Mouse (Mus musculus) frontal cortex, postnatal 10 days (tissue): ENCODE measurements around the gene Smg6.

Experiments
- DNase-seq, 2 experiments: peaks; one replicate each; pipeline ENCODE4 v3.0.0; 2022; ENCODE audit warnings: low spot score in 2 of 2, mixed read lengths in 1 of 2

The Smg6 gene

GRCm38 (mm10) chr11:74929111-74929510 is 3.5 kb downstream of the Smg6 start:
- DNase-seq = no peak

DNA sequence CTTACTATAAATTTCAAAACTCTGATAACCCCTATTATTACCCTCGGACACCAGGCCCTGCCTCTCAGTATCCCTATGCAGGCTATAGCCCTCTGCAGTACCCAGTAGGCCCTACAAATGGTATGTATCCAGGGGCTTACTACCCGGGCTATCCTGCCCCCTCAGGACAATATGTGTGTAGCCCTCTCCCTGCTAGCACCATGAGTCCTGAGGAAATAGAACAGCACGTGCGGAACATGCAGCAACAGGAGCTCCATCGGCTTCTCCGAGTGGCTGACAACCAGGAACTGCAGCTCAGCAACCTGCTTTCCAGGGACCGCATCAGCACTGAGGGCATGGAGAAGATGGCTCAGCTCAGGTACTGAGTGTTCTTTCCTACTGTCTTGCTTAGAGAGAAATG is 4.8 kb downstream of the Smg6 start:
- no peak for DNase-seq

DNA sequence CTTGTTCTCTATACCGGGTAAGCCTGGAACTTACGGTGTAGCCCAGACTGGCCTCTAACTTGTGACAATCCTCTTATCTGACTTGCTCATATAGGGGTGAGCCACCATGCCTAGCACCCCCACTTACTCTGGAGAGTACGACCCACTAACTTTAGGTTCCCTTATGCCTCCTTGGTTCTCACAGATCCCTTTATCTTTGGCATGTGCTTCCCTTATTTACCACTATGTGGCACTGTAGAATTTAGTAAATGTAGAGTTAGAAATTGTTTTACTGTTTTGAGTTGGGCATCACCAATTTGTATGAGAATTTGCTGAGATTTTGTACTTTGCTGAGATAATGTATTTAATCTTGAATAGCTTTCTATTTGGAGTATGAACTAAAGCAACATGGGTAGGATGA is 20.7 kb downstream of the Smg6 start:
- DNase-seq = no peak

GRCm38 (mm10) chr11:74954901-74955300 is 29.3 kb downstream of the Smg6 start:
- no peak for DNase-seq

DNA sequence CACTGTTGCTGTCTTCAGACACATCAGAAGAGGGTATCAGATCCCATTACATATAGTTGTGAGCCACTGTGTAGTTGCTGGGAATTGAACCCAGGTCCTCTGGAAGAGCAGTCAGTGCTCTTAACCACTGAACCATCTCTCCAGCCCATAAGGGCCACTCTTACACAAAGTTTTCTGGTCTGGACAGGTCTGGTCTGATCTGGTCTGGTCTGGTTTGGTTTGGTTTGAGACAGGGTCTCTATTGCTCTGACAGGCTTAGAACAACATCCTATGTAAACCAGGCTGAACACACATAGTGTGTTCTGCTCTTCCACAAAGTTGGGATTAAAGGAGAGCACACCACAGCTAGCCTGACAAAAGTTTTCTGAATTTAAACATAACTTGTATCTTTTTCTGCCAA is 30.4 kb downstream of the Smg6 start:
- DNase-seq = no peak

DNA sequence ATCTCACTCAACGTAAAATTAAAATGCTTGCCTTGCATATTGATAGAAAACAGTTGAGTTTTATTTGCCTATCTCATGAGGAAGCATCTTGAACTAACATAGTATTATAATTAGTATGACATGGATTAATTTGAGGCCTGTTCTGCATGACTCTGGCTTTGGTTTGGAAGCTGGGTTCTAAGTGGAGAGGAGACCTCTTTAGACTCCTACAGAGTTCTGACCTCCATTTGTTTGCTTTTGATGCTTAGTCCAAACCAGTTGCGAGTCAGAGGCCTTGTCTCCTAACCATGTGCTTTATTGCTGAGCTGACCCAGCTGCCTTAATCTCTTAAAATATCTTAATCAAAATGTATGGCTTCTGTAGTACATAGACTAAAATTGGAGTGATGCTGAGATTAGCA is 32.0 kb downstream of the Smg6 start:
- DNase-seq = no peak

DNA sequence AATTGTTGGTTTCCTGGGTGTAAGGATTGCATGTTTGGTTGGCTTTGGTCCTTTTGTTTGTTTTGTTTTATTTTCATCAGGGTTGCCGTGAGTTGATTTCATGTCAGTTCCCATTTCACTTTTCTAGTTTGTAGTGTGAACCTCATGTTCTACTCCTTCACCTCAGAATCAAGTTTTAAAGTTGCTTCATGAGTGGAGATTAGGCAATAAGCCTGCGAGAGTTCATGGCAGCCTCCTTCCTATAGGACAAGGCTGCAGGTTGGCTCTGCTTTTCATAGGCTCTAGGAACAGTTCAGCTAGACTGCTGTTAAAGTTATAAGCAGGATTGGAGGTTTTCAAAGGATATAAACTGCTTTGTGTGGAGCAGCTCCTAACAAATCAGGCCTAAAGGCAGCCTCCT is 33.9 kb downstream of the Smg6 start:
- no peak for DNase-seq

- no peak for DNase-seq
Measured at GRCm38 (mm10) chr11:74960031-74960551, 34.5 kb downstream of the Smg6 start.

GRCm38 (mm10) chr11:74961953-74962352 is 36.3 kb downstream of the Smg6 start:
- DNase-seq = no peak

- DNase-seq = no peak
Measured at GRCm38 (mm10) chr11:74962846-74963407, 37.3 kb downstream of the Smg6 start.

DNA sequence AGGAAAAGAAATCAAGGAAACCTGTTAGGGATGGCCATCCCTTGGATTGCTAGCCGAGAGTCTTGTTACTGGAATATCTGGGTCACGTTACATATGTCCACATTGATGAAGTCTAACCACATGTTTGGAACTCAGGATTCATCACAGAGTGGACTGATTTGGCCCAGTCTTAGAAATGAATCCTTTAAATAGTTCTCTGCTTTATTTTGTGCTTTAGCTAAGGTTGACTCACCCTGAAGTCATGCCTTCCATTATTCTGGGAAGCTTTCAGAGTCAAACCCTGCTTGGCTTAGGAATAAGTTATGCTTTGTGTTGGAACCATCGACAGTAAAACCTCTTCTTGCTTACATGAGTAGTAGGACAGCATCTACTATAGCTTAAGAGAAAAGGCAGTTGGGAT is 39.9 kb downstream of the Smg6 start:
- DNase-seq = no peak

DNA sequence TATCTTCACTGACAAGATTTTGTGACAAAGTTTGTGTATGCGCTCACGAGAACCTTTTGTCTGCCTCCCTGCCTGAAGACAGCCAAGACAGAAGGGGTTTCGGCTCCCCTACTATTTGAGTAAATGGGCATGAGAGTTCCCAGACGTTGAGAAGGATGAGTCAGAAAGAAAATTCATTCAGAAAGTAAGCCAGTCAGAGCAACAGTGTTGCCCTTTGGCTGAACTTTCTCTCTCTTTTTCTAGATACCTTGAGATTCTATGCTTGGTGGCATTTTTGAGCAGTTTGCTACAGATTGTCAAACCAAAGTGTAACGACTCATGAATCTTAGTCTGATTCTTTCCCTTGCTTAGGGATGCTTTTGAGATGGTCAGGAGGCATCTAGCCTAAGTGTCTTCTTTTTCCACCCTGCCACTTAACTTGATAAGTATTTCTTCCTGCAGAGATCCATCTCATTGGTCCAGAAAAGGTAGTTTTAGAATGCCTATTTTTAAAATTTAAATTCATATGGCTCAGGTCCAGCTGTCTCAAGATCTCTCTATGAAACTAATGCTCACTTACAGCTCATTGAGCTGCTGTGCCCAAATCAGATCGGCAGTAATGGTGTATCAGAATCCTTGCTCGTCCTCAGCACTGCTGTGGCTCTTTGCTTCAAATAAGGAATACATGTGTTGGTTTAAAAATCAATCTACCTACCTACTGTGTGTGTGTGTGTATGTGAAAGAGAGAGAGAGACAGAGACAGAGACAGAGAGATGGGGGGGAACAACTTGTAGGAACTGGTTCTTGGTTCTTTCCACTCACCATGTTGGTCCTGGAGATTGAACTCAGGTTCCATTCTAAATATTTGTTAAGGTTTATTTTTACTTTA is 47.9 kb downstream of the Smg6 start:
- DNase-seq = no peak

DNA sequence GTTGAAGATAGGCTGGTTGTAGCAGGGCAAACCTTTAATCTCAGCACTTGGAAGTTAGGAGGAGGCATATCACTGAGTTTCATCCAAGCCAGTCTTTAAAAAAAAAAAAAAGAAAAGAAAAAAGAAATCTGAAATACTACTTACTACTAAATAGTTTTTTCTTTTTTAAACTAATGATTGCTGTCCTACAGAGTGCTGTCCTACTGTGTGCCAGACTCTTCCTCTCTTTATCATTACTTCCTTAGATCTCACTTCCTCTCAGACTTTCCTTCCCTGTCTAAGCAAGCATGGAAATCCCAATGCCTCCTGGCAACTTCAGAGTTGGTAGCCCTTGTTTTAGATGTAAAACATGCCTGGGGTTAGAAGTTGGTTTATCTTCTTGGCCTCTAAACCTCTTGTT is 49.0 kb downstream of the Smg6 start:
- DNase-seq = no peak

DNA sequence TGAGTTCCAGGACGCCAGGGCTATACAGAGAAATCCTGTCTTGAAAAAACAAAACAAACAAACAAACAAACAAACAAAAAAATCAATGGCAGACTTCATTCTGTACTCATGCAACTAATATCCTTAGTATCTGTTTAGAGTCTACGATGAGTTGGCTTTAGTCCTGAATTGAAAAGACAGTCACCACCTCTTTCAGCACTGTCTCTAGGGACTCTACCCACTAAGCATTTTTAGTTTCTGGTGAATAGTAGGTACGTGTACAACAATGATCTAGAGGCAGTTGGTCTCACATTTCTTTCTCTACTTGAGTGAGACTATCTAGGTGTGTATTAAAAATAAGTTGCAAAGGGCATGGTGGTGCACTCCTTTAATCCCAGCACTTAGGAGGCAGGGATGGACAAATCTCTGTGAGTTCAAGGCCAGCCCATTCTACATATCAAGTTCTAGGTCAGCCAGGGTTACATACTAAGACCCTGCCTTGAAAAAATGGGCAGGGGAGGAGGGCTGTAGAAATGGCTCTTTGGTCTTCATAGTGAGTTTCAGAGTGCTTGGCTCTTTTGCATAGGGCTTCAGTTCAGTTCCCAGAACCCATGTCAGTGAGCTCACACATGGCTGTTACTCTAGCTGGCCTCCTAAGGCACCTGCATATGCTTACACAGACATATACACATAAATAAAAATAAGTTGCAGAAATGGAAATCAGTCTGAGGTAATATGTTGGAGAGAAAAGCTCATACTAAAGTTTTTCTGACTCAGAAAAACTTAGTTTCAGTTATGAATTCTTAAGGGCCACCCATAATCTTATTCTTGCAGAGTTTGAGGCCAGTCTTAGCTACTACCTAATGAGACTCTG is 51.4 kb downstream of the Smg6 start:
- DNase-seq = no peak

GRCm38 (mm10) chr11:74981464-74981863 is 55.8 kb downstream of the Smg6 start:
- peak; percentile 30 to 60 for DNase-seq

GRCm38 (mm10) chr11:74982241-74982640 is 56.6 kb downstream of the Smg6 start:
- DNase-seq = no peak

- no peak for DNase-seq
Measured at GRCm38 (mm10) chr11:74988162-74988561, 62.5 kb downstream of the Smg6 start.

- DNase-seq = no peak
Measured at GRCm38 (mm10) chr11:74989047-74989446, 63.4 kb downstream of the Smg6 start.

DNA sequence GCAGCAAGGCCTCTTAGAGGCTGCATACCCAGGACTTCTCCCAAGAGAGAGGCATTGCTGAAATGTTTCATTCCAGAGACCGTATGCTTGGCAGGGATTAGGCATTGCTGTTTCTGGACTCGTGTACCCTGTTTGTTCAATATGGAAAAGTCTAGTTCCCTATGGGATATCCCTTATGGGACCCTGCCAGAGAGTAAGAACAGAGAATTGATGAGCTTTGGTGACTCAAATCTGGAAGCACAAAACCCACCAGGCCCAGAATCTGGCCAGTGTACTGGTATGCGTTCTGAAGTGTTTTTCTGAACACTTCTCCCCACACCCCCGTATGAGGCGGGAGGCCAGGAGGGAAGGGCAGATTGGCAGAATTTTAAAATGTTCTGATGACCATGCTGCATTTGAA is 64.9 kb downstream of the Smg6 start:
- no peak for DNase-seq

DNA sequence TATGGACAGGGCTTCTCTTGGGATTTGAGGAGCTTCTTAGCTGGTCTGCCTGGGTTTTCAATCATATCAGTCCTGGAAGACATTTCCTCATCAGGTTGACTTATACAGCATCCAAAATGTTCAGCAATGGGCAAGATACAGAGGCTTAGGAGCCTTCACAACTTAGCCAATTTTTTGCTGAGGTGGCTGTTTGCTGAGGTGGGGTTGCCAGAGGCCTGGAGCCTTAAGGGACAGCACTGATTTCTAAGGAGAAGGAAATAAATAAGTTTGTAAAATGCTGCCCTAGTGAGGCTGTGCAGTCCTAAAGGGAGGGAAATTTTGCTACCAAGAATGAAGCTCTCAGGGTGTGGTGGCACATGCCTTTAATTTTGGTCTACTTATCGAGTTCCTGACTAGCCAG is 65.7 kb downstream of the Smg6 start:
- no peak for DNase-seq

GRCm38 (mm10) chr11:74992427-74992987 is 66.9 kb downstream of the Smg6 start:
- DNase-seq = no peak

DNA sequence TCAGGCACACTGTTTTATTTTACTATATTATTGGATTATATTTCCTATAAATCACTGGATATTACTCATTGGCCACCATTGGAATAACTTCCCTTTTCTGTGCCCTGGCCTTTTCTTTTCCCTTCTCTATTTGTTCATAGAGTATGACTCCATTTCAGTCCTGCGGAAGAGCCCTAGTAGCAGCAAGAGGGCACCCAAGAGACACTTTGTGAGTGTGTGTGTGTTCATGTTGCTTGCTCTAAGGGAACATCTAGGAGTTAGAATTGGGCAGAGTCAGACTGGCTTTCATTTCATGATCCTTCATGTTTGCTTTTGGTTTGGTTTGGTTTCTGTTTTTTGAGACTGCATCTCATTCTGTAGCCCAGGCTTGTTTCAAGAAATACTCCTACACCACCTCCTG is 68.5 kb downstream of the Smg6 start:
- no peak for DNase-seq
